Mouse (Mus musculus): Measurements from ENCODE around the gene Tbce. TPM values are rescaled to one million over a fixed set of nuclear protein-coding genes. Genes with fewer than 3 reads are reported as not detected.

Tbce gene
- polyA plus RNA-seq, 1 experiment from 2014 or later: 62.7 TPM

DNA sequence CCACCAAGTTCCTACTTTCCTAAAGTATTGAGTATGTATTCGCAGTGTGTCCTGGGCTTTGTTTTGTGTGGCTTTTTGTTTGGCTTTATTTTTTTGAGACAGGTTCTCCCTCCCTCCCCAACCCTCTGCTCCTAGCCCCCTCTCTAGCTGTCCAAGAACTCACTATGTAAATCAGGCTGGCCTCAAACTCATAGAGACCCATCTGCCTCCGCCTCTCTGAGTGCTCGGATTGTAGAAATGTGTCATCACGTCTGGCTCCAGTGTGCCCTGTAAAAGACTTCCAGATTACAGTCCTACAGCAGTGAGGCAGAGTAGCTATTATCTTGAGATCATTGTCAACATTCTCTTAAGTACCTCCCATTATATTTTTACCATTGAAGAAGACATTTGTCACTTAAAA lies 78.4 kb downstream of the Tbce start:
- no peak for ATAC-seq (ENCODE audit: insufficient number of reproducible peaks, insufficient read depth, low FRiP score, low TSS enrichment, low read depth)

GRCm38 (mm10) chr13:13960211-13960610 lies 79.2 kb downstream of the Tbce start:
- H3K4me3 ChIP-seq: no peak overlapping the region
- H3K4me1 ChIP-seq: peaks cover 4% of the 10 kb centered on the region
- H3K36me3 ChIP-seq: peaks cover 12% of the 10 kb centered on the region; the same call in 1 of the 2 replicates
- ATAC-seq (ENCODE audit: insufficient number of reproducible peaks, insufficient read depth, low FRiP score, low TSS enrichment, low read depth): no peak
- no peaks in the 10 kb centered on the region for H3K9me3 ChIP-seq
- H3K9ac ChIP-seq: no peak overlapping the region
- H3K4me2 ChIP-seq: no peak overlapping the region
- 90% methylated on average over 4 of the region's 4 CpGs for WGBS
- no peaks in the 10 kb centered on the region for H3K27me3 ChIP-seq
- no peak overlapping the region for H3K27ac ChIP-seq

More for the DNA sequence above, 78.4 kb downstream of the Tbce start:
- Histone ChIP-seq H3K4me3 (no peak overlapping the region), H3K36me3 (peaks cover 17% of the 10 kb centered on the region; the same call in 1 of the 2 replicates), H3K4me1 (no peaks in the 10 kb centered on the region), H3K9ac (no peak overlapping the region), H3K27ac (no peak overlapping the region), H3K4me2 (no peak overlapping the region), H3K27me3 (no peaks in the 10 kb centered on the region), H3K9me3 (no peaks in the 10 kb centered on the region)
- WGBS: 85% methylated on average over 4 of the region's 4 CpGs

GRCm38 (mm10) chr13:13956686-13957085 lies 82.8 kb downstream of the Tbce start:
- peaks cover 5% of the 10 kb centered on the region; the same call in 1 of the 2 replicates for H3K36me3 ChIP-seq
- H3K27me3 ChIP-seq: no peaks in the 10 kb centered on the region
- no peak overlapping the region for H3K27ac ChIP-seq
- no peak for ATAC-seq (ENCODE audit: insufficient number of reproducible peaks, insufficient read depth, low FRiP score, low TSS enrichment, low read depth)
- H3K4me1 ChIP-seq: peaks cover 8% of the 10 kb centered on the region
- H3K9me3 ChIP-seq: no peaks in the 10 kb centered on the region
- WGBS: 75% methylated on average over 4 of the region's 4 CpGs
- H3K9ac ChIP-seq: no peak overlapping the region
- no peak overlapping the region for H3K4me3 ChIP-seq
- H3K4me2 ChIP-seq: no peak overlapping the region

DNA sequence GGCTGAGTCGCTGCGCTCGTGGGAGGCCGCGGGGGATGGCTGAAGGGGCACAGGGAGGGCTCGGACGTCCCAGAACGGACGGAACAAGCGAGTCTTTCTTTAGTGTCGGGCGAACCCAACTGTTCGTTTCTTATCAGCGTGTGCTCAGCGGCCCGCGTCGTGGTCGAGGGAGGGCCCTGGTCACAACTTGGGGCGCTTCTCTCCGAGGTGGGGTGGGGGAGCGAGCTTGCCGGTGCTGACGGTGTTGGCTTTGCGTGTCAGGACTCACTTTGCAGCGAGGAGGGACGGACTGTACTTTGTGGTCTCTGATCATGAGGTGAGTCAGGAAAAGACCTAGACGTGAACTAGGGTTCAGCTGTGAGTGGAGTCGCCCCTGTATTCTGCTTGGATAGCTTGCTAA lies 84.5 kb downstream of the Tbce start:
- peak overlapping the region; percentile 79 for H3K4me2 ChIP-seq
- peaks cover 8% of the 10 kb centered on the region for H3K4me1 ChIP-seq
- H3K4me3 ChIP-seq: peak overlapping the region; percentile 78
- H3K27ac ChIP-seq: peak overlapping the region; percentile 64
- under 1% methylated on average over 29 of the region's 29 CpGs for WGBS
- no peaks in the 10 kb centered on the region for H3K9me3 ChIP-seq
- H3K9ac ChIP-seq: peak overlapping the region; percentile 89
- H3K36me3 ChIP-seq: peaks cover 5% of the 10 kb centered on the region; the same call in 1 of the 2 replicates
- no peaks in the 10 kb centered on the region for H3K27me3 ChIP-seq
- no peak; the same call in 1 of the 2 replicates for ATAC-seq (ENCODE audit: insufficient number of reproducible peaks, insufficient read depth, low FRiP score, low TSS enrichment, low read depth)

DNA sequence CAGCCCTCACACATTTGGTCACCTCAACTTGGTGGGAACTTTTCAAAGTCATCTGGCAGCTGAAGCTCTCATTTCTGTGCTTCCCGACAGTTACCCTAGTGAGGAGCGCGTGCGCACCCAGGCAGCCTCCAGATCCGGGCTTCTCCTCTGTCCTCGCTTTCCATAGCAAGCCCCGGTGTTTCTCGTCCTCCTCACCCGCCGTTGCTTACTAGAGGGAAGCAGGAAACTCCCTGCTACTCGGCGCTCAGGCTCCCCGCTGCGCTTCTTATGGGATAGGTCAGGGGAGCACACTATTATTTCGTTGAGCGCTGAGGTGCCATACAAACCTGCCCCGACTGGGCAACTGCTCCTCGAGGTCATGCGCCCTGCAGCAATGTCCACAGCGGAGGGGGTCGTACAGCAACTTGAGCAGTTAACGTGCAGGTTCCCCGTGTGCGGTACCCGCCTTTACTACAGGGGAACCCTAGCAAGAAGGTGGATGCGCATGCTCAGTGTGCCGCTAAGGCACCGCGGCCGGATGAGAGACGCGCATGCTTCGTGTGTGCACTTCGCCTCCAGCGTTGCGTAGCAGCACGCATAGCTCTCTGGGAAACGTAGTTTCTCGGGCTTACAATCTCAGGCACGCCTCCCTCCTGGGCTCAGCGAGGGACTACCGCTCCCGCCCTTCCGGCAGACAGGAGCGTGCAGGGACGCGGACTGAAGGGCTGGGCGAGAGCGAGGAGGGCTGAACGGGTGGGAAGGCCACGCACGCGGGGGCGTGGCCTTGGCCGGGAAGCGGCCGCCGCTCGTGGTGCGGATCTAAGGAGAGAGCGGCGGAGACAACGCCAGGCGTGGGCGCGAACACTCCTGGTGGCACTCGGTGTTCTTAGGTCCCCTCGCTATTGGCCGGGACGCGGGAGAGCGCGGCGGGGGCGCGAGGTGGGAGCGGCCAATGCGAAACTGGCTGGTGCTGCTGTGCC lies 85.3 kb downstream of the Tbce start, which contains the start of gene B3galnt2:
Gene B3galnt2 (plus strand): TSS at position 596 of the 959 bp plus-strand sequence.
- no peaks in the 10 kb centered on the region for H3K27me3 ChIP-seq
- peaks cover 5% of the 10 kb centered on the region; the same call in 1 of the 2 replicates for H3K36me3 ChIP-seq
- H3K27ac ChIP-seq: peak within 1 kb of the TSS; percentile 87

More for the DNA sequence above, 85.3 kb downstream of the Tbce start, which contains the start of gene B3galnt2:
- Histone ChIP-seq H3K9me3 (no peaks in the 10 kb centered on the region), H3K4me3 (peak within 1 kb of the TSS; percentile 78), H3K9ac (peak within 1 kb of the TSS; percentile 89), H3K4me1 (peaks cover 8% of the 10 kb centered on the region), H3K4me2 (peak within 1 kb of the TSS; percentile 79)
- ATAC-seq (ENCODE audit: insufficient number of reproducible peaks, insufficient read depth, low FRiP score, low TSS enrichment, low read depth): peak; percentile 100
- under 1% methylated on average over 78 of the region's 78 CpGs for WGBS

Other genes with a start within 250 kb of the Tbce start
- 37.6 and 40.6 TPM in 2 replicates for gene B3galnt2, start 85.2 kb downstream of the Tbce start, polyA plus RNA-seq (2015; fragmentation: Nextera tagmentation; extraction: Ambion mirVana)
- gene Arid4b, start 23.6 kb upstream of the Tbce start, polyA plus RNA-seq (2015; fragmentation: Nextera tagmentation; extraction: Ambion mirVana): 105 and 106 TPM in 2 replicates
- 56.3 and 62.4 TPM in 2 replicates for gene Ggps1, start 23.9 kb upstream of the Tbce start, polyA plus RNA-seq (2015; fragmentation: Nextera tagmentation; extraction: Ambion mirVana)